Mouse (Mus musculus) spleen, postnatal 4 days (tissue): ENCODE data around the gene Eif4g1.

Experiments used
- DNase-seq, 2 experiments: peaks; one replicate each; pipeline ENCODE4 v3.0.0; 2022; ENCODE audit warnings: low spot score in 2 of 2

The Eif4g1 gene

DNA sequence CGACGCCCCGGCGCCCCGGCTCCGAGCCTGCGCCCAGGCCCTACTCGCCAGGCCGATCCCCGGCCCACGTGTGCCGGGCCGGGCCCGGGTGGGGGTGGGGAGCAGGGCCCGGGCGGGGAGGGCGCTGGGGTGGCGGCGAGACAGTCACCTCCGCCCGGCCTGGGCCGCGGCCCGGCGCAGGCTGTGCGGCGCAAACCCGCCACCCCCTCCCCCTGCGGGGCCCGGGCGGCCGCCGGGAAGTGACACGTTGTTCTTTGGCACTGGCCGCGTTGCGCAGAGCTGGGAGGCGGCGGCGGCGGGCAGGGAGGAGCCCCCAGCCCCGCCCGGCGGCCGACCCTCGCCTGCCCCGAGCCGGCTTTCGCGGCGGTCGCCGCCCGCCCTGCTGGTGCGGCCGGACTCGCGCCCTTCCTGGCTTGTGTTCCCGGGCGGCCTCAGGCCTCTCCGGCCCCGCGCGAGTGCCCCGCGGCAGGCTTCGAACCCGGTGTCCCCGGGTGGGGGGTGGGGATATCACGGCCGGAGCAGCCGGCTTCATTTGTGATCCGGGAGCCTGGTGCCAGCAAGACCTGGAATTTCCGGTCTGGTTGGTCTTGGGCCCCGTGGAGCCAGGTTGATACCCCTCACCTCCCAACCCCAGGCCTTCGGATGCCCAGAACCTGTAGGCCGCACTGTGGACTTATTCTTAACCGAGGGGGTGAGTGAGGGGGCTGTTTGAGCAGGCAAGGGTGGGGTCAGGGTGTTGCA lies 5.0 kb downstream of the Eif4g1 start:
- DNase-seq: peak; percentile 52 to 81

DNA sequence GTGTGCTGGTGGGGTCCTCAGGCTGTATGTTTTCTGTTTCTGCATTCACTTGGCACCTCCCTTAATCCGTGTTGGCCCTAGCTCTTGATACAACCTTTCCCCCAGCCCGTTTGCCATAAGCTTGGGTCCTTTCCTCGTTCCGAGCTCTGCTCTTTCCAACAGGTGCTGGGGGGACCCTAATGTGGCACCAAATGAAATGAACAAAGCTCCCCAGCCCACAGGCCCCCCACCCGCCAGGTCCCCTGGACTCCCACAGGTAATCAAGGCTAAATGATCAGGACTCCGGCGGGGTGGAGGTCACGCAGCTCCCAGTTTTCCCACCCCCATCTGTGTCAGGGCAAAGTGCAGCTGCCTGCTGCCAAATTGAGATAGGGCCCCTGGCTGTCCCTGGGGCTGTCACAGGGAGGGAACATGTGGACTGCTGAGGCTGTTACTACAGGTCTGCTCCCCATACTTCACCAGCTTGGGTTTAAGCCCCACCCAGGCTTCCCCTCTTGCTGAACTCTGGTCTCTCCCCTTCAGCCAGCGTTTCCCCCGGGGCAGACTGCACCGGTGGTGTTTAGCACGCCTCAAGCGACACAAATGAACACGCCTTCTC lies 5.7 kb downstream of the Eif4g1 start:
- peak; percentile 62 to 77 for DNase-seq

DNA sequence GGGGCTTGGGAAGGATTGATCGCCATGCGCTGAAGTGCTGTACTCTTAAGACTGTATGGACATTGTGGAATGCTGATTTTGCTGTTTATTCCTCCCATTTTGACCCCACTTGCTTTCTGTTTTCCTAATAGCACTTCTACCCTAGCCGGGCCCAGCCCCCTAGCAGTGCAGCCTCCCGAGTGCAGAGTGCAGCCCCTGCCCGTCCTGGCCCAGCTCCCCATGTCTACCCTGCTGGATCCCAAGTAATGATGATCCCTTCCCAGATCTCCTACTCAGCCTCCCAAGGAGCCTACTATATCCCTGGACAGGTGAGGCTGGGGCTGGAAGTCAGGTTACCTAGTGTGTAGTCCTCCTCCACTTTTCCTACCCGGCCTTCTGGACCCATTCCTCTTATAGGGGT lies 7.1 kb downstream of the Eif4g1 start:
- DNase-seq: peak in 1 of 2 experiments; percentile 59

DNA sequence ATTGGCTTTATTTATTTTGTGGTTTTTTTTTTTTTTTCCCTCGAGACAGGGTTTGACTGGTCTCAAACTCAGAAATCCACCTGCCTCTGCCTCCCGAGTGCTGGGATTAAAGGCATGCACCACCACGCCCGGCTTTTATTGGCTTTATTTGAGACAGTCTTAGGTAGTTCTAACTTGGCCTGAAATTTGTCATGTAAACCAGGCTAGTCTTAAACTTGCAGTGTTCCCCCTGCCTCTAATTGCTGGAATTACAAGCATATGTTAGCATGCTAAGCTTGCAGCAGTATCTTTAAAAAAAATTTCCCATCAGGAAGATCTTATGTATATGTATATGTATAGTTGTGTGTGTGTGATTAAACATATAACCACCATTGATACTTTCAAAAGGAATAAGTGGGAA lies 8.6 kb downstream of the Eif4g1 start:
- DNase-seq: no peak

DNA sequence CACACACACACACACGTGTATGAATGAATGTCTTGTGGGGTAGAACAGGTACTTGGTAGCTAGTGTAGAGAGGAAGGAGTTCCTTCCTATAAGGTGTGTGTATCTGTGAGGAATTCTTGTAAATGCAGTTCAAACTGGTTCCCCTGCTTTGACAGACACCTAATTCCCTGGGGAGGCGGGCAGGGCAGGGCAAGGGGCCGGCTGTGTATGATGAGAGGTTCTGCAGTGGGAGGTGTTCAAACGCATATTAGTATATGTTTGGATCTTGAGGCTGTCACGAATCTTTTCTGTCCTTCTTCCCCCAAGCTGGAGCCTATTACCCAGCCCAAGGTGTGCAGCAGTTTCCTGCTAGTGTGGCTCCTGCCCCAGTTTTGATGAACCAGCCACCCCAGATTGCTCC lies 9.3 kb downstream of the Eif4g1 start:
- DNase-seq: peak in 1 of 2 experiments; percentile 60

DNA sequence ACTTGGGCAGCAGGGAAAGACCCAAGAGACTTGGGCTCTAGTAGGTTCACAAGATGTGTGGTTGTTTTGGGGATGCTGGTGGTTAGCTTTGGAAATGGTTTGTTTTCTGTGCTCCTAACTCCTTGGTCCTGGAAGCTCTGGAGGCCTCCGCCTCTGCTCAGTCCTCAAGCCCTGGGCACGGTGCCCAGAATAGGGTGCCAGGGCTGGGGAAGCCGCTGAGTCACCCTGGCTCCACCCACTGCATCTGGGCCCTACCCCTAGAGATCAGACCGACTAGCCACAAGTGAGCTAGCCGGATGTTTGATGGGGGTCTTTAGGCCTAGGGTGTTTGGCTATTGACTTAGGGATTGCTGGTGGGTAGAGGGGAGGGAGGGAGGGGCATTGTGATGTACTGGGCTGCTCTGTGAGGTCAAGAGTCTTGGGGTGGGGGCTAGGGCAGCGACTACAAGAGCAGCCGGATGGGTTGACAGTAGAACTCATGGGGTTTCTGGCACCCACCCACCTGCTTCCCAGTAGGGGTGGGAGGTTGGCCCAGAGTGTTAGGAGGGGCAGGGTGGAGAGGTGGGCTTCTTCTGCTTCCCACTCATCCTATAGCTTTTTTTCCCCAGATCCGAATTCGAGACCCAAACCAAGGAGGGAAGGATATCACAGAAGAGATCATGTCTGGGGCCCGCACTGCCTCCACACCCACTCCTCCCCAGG lies 10.0 kb downstream of the Eif4g1 start:
- peak; percentile 91 to 93 for DNase-seq

DNA sequence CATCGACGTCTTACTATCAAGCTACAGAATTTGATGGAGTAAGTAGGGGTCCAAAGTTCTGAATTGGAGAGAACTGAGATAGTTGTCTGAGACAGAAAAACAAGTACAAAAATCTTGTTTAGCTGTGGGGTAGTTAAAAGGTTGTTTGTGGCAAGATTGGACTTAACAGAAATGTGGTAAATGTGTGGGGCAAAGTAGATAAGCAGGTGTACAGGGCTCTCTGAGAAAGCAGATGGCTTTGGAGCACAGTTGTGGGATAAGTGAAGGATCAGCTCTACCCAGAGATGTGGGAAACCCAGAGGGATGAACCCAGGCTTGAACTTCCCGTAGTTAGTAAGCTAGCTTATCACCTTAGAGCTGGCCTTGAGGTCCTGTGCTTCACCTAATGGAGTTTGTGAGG lies 22.7 kb downstream of the Eif4g1 start:
- no peak for DNase-seq

DNA sequence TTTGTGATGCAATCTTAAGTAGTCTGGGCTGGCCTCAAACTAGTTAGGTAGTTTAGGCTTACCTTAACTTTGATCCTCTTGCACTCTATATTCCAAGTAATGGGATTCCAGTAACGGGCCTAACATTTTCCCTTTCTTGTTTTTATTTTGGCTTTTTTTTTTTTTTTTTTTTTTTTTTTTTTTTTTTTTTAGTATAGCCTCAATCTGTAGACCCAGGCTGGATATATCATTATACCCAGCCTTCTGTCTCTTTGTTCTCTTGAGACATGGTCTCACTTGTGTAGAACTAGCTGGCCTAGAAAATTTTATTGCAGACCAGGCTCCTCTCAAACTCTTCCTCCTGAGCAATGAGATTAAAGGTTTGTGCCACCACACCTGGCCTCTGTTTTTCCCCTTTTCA lies 23.5 kb downstream of the Eif4g1 start:
- no peak for DNase-seq

DNA sequence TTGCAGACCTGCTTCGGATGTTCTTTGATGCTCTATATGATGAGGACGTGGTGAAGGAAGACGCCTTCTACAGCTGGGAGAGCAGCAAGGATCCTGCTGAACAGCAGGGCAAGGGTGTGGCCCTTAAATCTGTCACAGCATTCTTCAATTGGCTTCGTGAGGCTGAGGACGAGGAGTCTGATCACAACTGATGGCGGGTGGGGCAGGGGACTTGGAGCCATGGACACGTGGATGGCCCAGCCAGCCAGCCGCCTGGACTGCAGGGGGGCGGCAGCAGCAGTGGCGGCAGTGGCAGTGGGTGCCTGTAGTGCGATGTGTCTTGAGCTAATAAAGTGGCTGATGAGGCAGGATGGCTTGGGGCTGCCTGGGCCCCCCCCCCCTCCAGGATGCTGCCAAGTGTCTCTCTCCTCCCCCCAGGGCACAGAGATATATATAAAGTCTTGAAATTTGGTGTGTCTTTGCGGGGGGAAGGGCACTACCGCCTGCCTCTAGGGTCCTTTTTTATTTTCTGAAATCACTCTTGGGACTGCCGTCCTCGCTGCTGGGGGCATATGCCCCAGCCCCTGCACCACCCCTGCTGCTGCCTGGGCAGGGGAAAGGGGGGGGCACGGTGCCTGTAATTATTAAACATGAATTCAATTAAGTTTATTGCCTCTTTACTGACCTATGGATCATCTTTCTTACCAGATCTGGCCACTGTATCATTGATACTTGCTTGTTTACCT lies 24.3 kb downstream of the Eif4g1 start:
- no peak for DNase-seq

DNA sequence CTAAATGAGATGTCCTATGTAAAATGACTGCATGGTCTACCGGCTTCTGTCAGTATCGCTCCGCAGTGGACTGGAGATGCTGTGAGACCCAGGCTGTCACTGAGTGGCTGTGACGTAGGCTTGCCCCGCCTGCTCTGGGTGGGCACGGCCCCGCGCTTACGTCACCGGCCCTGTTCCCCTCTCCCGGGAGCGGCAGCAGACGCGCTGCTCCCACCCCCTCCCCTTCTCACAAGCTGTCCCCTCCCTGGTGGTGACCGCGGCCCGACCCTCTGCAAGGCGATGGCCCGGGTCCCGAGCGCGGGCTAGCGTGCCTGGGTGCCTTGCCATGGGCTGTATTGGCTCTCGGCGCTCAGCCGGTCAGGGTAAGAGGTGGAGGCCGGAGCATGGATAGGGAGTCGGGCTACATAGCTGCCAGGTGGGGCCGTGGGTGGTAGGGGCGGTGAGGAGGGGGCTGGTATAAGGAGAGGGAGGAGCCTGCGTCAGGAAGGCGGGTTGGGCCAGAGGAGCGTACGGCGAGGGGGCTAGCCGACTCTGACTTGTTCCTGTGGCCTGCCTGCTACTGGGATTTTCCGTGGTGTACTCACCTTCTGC lies 25.1 kb downstream of the Eif4g1 start, which contains the start of gene Fam131a:
Gene Fam131a (plus strand): TSS at position 131 of the 591 bp plus-strand sequence.
- DNase-seq: peak in 1 of 2 experiments; percentile 69

DNA sequence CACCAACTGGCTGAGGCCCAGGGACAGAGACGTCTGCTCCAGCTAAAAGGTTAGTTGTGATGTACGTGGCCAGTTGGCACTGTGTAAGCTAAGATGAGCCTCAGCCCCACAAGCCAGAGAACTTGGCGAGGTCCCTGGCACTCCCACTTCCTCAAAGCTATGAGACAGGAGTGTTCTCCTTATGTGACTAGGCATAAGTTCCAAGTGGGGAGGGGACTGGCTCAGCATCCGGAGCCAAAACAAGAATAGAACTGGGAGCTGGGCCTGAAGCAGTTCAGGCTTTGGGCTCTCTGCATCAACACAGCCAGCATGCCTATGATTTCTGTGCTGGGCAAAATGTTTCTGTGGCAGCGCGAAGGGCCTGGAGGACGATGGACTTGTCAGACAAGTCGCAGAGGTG lies 26.7 kb downstream of the Eif4g1 start:
- DNase-seq: no peak

DNA sequence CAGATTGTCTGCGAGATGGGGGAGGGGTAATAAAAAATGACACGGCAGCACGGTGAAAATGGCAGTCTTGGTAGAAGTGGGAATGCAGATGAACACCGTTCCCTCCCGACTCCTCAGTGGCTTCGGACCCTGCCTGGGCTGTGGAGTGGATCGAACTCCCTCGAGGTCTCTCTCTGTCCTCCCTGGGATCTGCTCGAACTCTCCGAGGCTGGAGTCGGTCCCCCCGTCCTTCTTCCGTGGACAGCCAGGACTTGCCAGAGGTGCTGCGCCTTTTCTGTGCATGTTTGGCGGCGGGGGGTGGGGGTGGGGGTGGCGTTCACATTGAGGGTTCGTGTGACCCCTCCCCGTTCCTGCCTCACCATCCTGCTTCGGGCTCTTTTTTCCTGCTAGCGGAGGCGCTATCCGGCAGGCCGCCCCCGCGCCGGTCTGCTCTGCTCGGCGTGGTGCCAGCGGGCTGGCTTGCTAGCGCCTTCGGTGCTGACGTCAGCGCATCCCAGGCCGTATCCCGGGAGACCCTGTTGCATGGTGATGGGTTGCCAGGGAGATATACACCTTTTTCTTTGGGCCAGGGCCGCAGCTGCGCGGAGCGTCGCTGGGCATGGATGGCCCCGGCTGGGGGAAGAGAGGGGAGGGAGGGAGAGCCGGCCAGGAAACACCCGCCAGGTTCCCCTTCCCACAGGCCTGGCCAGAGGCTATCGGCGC lies 27.7 kb downstream of the Eif4g1 start:
- DNase-seq: peak; percentile 31 to 66

DNA sequence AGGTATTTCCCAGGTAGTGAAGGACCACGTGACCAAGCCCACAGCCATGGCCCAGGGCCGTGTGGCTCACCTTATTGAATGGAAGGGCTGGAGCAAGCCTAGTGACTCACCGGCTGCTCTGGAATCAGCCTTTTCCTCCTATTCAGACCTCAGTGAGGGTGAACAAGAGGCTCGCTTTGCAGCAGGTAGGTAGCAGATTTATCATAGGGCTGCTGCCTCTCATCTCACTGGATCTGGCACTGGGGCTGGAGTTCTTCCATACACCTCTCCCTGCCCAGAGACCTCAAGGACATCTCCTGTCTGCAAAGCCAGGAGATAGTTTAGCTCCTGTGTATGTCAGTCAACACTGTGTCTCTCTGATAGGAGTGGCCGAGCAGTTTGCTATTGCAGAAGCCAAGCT lies 31.2 kb downstream of the Eif4g1 start:
- no peak for DNase-seq

DNA sequence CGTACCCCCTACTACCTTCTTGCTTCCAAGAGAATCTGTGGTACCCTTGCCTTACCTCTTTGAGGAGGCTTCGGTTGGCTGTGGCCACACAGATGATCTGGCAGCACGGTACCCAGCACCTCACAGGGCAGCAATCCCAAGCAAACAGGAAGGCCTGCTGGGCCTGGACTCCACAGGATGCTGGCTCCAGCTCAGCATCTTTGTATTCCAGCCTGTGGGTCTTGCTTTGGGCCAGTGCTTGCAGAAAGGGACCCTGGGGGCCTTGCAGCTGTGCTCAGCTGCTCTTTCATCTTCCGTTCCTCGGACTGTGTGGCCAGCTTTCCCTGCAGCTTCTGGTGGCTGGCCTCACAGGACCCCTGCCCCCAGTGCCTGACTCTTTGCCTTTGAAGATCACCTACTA lies 31.9 kb downstream of the Eif4g1 start:
- no peak for DNase-seq

DNA sequence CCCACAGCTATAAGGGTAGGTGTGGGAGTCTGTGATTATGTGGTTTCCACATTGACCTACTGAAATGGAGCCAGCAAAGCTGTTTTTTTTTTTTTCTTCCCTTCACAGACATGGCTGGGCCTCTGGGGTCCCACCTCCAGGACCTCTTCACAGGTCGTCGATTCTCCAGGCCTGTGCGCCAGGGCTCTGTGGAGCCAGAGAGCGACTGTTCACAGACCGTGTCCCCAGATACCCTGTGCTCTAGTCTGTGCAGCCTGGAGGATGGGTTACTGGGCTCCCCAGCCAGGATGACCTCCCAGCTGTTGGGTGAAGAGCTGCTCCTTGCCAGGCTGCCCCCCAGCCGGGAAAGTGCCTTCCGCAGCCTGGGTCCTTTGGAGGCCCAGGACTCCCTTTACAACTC lies 33.2 kb downstream of the Eif4g1 start:
- DNase-seq: no peak

DNA sequence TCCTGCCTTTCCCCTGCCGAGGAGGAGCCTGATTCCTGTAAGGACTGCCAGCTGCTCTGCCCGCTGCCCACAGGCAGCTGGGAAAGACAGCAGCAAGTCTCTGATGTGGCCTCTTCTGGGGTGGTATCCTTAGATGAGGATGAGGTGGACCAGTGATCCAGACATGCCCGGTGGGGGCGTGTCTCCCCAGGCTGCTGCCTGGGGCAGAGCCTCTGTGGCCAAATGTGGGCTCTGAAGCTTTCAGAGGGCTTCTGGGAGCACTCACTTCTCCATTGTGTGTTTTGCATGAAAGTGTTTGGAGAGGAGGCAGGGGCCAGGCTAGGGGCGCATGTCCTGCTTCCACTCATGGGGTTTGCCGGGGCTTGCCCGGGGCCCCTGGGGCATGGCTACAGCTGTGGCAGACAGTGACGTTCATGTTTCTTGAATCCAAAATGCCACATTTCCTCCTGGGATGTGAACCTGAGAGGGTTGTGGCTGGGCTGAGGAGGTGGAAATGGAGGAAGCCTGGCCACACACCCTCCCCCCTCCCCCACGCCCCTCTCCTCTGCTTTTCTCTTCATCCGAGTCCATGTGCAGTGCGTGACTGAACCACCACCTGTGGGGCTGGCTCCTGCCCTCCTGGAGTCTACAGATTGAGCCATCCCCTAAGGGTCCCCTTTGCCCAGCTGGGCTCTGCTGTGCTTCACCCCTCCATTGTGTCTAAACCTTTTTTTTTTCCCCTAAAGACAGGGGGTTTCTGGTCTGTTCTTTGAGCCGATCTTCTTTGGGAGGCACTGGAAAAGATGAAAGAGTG lies 33.8 kb downstream of the Eif4g1 start:
- peak; percentile 34 to 67 for DNase-seq

DNA sequence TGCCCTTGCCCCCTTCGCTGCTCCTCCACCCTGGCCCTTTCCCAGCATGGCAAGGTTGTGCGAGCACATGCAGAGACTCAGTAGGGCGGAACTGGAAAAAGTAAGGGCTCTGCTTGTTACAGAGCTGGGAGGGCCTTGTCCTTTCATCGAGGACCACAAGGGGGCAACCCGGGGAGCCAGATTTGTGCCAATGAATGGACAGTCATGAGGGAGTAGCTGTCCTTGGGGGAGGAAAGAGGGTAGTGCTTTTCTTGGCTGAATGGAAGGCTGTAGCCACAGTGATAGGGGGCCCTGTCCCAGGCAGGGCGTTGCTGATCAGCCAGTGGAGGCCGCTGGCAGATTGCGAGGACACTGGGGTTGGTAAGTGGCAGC lies 34.4 kb downstream of the Eif4g1 start:
- DNase-seq: peak; percentile 81 to 86

DNA sequence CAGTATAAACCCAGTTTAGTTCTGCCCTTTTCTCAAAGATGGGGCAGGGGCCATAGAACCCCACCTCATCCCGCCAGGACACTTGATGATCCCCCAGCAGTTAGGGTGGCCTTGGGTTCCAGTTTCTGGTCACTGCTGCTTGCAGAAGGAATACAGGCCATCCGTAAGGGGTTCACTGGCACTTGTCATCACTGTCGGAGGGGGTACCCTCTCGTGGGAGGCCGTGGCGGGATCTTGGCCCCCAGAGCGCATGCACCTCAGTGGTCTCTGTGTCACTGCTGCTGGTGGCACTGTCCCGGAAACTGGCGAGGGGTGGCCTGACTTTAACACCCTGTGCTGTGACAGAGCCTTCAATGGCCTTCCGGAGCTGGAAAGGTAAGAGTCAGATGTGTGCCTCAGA lies 35.0 kb downstream of the Eif4g1 start:
- DNase-seq: no peak

DNA sequence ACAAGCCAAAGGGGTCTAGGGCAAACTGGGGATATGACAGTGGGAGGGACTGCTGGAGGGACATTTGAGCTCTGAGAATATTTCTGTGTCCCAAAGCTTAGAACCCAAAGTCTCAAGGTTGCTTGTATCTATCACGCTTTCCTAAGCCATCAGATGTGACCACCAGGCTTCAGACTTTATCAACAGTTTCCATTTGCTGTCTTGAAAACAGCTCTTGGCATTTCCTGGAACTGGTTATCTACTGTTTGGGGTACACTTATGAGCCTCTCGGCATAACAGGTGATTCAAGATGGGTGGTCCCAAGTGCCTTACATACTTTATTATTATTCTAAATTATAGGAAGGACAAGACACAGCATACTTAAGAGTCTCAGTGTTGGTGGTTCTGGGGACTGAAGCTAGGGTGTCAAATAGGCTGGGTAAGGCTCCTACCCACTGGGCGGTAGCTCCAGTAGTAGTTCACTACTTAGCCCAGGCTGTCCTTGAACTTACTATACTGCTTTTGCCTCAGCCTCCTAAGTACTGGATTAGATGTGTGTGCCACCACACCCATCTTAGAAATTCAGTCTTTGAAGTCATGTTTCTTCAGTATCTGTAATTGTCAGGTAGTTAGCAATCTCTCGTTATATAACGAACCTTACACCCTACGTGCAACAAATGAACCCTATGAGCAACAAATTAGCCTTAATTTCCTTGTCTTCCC lies 35.7 kb downstream of the Eif4g1 start:
- no peak for DNase-seq

DNA sequence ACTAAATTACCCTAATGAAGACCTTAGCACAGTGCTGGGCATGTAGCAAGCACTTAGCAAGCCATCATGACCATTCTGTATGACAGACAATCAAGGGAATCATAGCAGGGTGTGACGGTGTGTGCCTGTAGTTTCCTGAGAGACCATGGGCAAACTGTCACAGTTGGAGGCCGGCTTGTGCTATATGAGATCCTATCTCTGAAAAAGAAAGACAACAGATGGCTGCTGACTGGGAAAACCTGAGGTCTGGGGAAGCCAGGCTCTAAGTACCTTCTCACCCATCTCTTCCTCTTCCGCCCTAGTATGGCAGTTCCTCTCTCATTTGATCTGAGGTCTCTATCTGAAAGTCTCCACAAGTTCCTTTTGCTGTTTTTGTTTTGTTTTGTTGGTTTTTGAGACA lies 37.7 kb downstream of the Eif4g1 start:
- no peak for DNase-seq
